Mouse (Mus musculus) Patski (cell line): ENCODE results near the gene Cidec. TPM values are rescaled to one million over a fixed set of nuclear protein-coding genes. Genes with fewer than 3 reads are reported as not detected.

Experiments
- ATAC-seq: fragments of 100-300 bp; one replicate; pipeline ENCODE4 v1.8.0; 2021
- CTCF ChIA-PET: fragments of 350-600 bp; sonication (Branson Sonifier 250); formaldehyde crosslinking; loops from one replicate; lab custom pipeline; 2022; ENCODE audit warnings: inconsistent platforms; lab: Charles Lee
- POLR2A ChIA-PET: fragments of 350-600 bp; sonication (Branson Sonifier 250); formaldehyde crosslinking; loops from one replicate; lab custom pipeline; 2022; ENCODE audit warnings: antibody characterized with exemption, inconsistent platforms; lab: Charles Lee
- DNase-seq: peaks from one replicate; pipeline ENCODE4 v3.0.0-alpha.2; 2011; ENCODE audit warnings: low read depth, low spot score
- H3K27me3 ChIP-seq: fragments of 371-371 bp; one replicate; pipeline ENCODE4 v1.5.1; 2021
- CTCF ChIP-seq: fragments of 100-300 bp; IDR thresholded peaks from one replicate; pipeline ENCODE4 v1.5.1; 2021
- in situ Hi-C: fragments of 300-500 bp; cut with MboI; formaldehyde crosslinking; loops from 3 replicates; pipeline ENCODE4 v1.11.1; 2018; ENCODE audit warnings: low pct_unique_long_range_greater_than_20kb, mixed read lengths
- polyA plus RNA-seq: library from polyadenylated mRNA; unstranded; gene quantifications from one replicate; pipeline ENCODE4 v1.2.3, GENCODE M21; 2021

Gene Cidec
- polyA plus RNA-seq, 1 experiment from 2014 or later, result not detected

GRCm38 (mm10) chr6:113451839-113452238 lies 16.3 kb upstream of the Cidec start:
- POLR2A ChIA-PET, result interaction anchor here (0.6 kb wide), 1 partner anchor 15 kb away, joined by 3 read pairs; no protein-coding TSS in a partner anchor
- TF ChIP-seq CTCF, result no peak
- CTCF ChIA-PET, result interaction anchor here (0.9 to 1.6 kb wide), 5 partner anchors 11 to 30 kb away, joined by 3 to 5 read pairs (median 4); no protein-coding TSS in a partner anchor
- in situ Hi-C loops, result no loop called here
- H3K27me3 ChIP-seq, result no peaks in the 10 kb centered on the region
- ATAC-seq (peak; percentile 53), DNase-seq (no peak)

GRCm38 (mm10) chr6:113447639-113448038 lies 12.1 kb upstream of the Cidec start:
- no peaks in the 10 kb centered on the region for H3K27me3 ChIP-seq
- DNase-seq, result no peak
- no peak for TF ChIP-seq CTCF
- POLR2A ChIA-PET, result interaction anchor here (1.4 kb wide), 1 partner anchor 11 kb away, joined by 3 read pairs; the partner anchor contains the start of gene Il17re
- CTCF ChIA-PET, result no interaction called here
- ATAC-seq, result no peak
- in situ Hi-C loops, result no loop called here

- in situ Hi-C loops, result loop anchor here (5.0 kb wide), 2 partner anchors 38 to 83 kb away; partner anchors contain the start of gene Creld1
- ChIA-PET CTCF (interaction anchor here (1.0 to 7.8 kb wide), 2 partner anchors 23 to 43 kb away, joined by 3 to 82 read pairs; partner anchors contain the start of gene Il17rc), POLR2A (interaction anchor here (1.1 to 1.5 kb wide), 3 partner anchors 22 to 36 kb away, joined by 4 to 6 read pairs (median 5); no protein-coding TSS in a partner anchor)
- peak; percentile 11 for ATAC-seq
- no peaks in the 10 kb centered on the region for H3K27me3 ChIP-seq
- peak; percentile 49 for DNase-seq
- no peak for TF ChIP-seq CTCF
Observed at GRCm38 (mm10) chr6:113444207-113444965, 8.8 kb upstream of the Cidec start.

GRCm38 (mm10) chr6:113443091-113443490 lies 7.5 kb upstream of the Cidec start:
- in situ Hi-C loops, result loop anchor here (5.0 kb wide), 2 partner anchors 39 to 84 kb away; partner anchors contain the start of gene Creld1
- POLR2A ChIA-PET, result interaction anchor here (1.5 to 1.9 kb wide), 2 partner anchors 27 to 33 kb away, joined by 4 to 10 read pairs; partner anchors contain the start of gene Il17rc

GRCm38 (mm10) chr6:113442442-113443090 lies 7.0 kb upstream of the Cidec start, which contains the start of gene Jagn1:
TSS of gene Jagn1 (plus strand) at chr6:113442569.
- CTCF ChIA-PET, result interaction anchor here (1.4 to 7.8 kb wide), 3 partner anchors 25 to 90 kb away, joined by 3 to 82 read pairs (median 5); partner anchors contain the start of gene Il17rc
- ATAC-seq (peak; percentile 60), DNase-seq (no peak)
- no peaks in the 10 kb centered on the region for H3K27me3 ChIP-seq
- in situ Hi-C loops, result loop anchor here (5.0 kb wide), 2 partner anchors 40 to 85 kb away; partner anchors contain the start of gene Creld1
- TF ChIP-seq CTCF, result no peak
- POLR2A ChIA-PET, result interaction anchor here (1.9 kb wide), 1 partner anchor 28 kb away, joined by 10 read pairs; the partner anchor contains the start of gene Il17rc

More at GRCm38 (mm10) chr6:113443091-113443490, 7.5 kb upstream of the Cidec start:
- peak; percentile 82 for TF ChIP-seq CTCF
- DNase-seq (no peak), ATAC-seq (no peak)
- no peaks in the 10 kb centered on the region for H3K27me3 ChIP-seq
- CTCF ChIA-PET, result interaction anchor here (7.8 kb wide), 1 partner anchor 25 kb away, joined by 82 read pairs; the partner anchor contains the start of gene Il17rc

GRCm38 (mm10) chr6:113442087-113442441 lies 6.5 kb upstream of the Cidec start:
- H3K27me3 ChIP-seq, result no peaks in the 10 kb centered on the region
- ATAC-seq (no peak), DNase-seq (no peak)
- CTCF ChIA-PET, result interaction anchor here (1.3 to 7.8 kb wide), 4 partner anchors 26 to 91 kb away, joined by 3 to 82 read pairs (median 4); partner anchors contain the start of gene Il17rc
- in situ Hi-C loops, result loop anchor here (5.0 kb wide), 2 partner anchors 40 to 85 kb away; partner anchors contain the start of gene Creld1
- TF ChIP-seq CTCF, result no peak
- POLR2A ChIA-PET, result interaction anchor here (1.4 to 1.9 kb wide), 2 partner anchors 28 to 84 kb away, joined by 3 to 10 read pairs; partner anchors contain the start of gene Il17rc

GRCm38 (mm10) chr6:113441147-113441680 lies 5.7 kb upstream of the Cidec start:
- ChIA-PET CTCF (interaction anchor here (0.6 to 7.8 kb wide), 13 partner anchors 8 to 92 kb away, joined by 3 to 82 read pairs (median 3); partner anchors contain the start of gene Il17rc), POLR2A (interaction anchor here (1.3 to 1.4 kb wide), 3 partner anchors 42 to 90 kb away, joined by 3 read pairs; partner anchors contain the start of genes Creld1, Emc3 and Fancd2)
- ATAC-seq, result peak; percentile 38
- DNase-seq, result no peak
- H3K27me3 ChIP-seq, result no peaks in the 10 kb centered on the region
- TF ChIP-seq CTCF, result peak; percentile 88
- in situ Hi-C loops, result loop anchor here (5.0 kb wide), 2 partner anchors 41 to 86 kb away; partner anchors contain the start of gene Creld1

- in situ Hi-C loops, result loop anchor here (5.0 kb wide), 2 partner anchors 42 to 87 kb away; partner anchors contain the start of gene Creld1
- ChIA-PET POLR2A (interaction anchor here (1.3 to 1.4 kb wide), 3 partner anchors 42 to 90 kb away, joined by 3 read pairs; partner anchors contain the start of genes Creld1, Emc3 and Fancd2), CTCF (interaction anchor here (0.8 to 7.8 kb wide), 7 partner anchors 10 to 87 kb away, joined by 3 to 82 read pairs (median 4); partner anchors contain the start of gene Il17rc)
- no peaks in the 10 kb centered on the region for H3K27me3 ChIP-seq
- TF ChIP-seq CTCF, result no peak
- no peak for ATAC-seq
- DNase-seq, result no peak
Observed at GRCm38 (mm10) chr6:113440686-113441085, 5.1 kb upstream of the Cidec start.
